ENCODE assay signal across 24 mouse cellular contexts in genomic region chr12:71086331-71086730, GRCm38 (mm10). TPM values are rescaled to one million over a fixed set of nuclear protein-coding genes. Genes with fewer than 3 reads are reported as not detected.
"Had no signal": no experiment of that assay in that cellular context is flagged by ENCODE, and none has a peak within 500 bp of the region (broad histone marks: within the 10 kb centered on the region; RNA-seq: fewer than 3 reads in every experiment).

No protein-coding gene starts in this region.

- H3K9ac ChIP-seq: neural tube, embryonic 12.5 days; neural tube, embryonic 13.5 days; neural tube, embryonic 15.5 days; stomach, embryonic 15.5 days had no signal

- H3K4me2 ChIP-seq: neural tube, embryonic 12.5 days; neural tube, embryonic 13.5 days; neural tube, embryonic 15.5 days; stomach, embryonic 15.5 days had no signal

- H3K4me1 ChIP-seq: neural tube, embryonic 12.5 days; neural tube, embryonic 13.5 days; neural tube, embryonic 15.5 days; stomach, embryonic 15.5 days had no signal

- DNase-seq: retina, postnatal 1 day; right cerebral cortex, adult 18-20 months; right cerebral cortex, postnatal 14 days; right cerebral cortex, postnatal 25 days; right cerebral cortex, postnatal 4 days; spleen, adult 18-20 months; thymus, adult 18-20 months; thymus, adult 2 months; thymus, postnatal 14 days; thymus, postnatal 25 days; thymus, postnatal 36 days; thymus, postnatal 4 days had no signal

- H3K9me3 ChIP-seq: neural tube, embryonic 12.5 days; neural tube, embryonic 13.5 days; neural tube, embryonic 15.5 days; stomach, embryonic 15.5 days had no signal

- H3K4me3 ChIP-seq: neural tube, embryonic 12.5 days; neural tube, embryonic 13.5 days; neural tube, embryonic 15.5 days; stomach, embryonic 15.5 days had no signal

- H3K27me3 ChIP-seq: neural tube, embryonic 12.5 days; neural tube, embryonic 13.5 days; neural tube, embryonic 15.5 days; stomach, embryonic 15.5 days had no signal

- H3K27ac ChIP-seq: neural tube, embryonic 12.5 days; neural tube, embryonic 13.5 days; neural tube, embryonic 15.5 days; stomach, embryonic 15.5 days; stomach, postnatal 0 days had no signal

RNA-seq across cellular contexts. Expression of gene Tomm20l, which starts 24.9 kb away (rescaled TPM):
- total RNA-seq: neutrophil, adult 5-6 weeks had no signal
- polyA plus RNA-seq: neural tube, embryonic 12.5 days; neural tube, embryonic 13.5 days; neural tube, embryonic 14.5 days; small intestine, adult 2 months; spleen, adult 2 months; stomach, embryonic 14.5 days; stomach, embryonic 16.5 days; stomach, postnatal 0 days; thymus, adult 2 months; urinary bladder, adult 2 months had no signal
